Mouse (Mus musculus) embryonic facial prominence, embryonic 14.5 days (tissue): Measurements from ENCODE around the gene Ythdf2. TPM values are rescaled to one million over a fixed set of nuclear protein-coding genes. Genes with fewer than 3 reads are reported as not detected.

Experiments used
- ATAC-seq: fragments of 200-750 bp; cut with Nextera tagmentation; 2 replicates; pipeline ENCODE4 v1.8.0; 2017; ENCODE audit warnings: low read depth, moderate number of reproducible peaks, moderate TSS enrichment
- DNase-seq: peaks from one replicate; pipeline ENCODE4 v3.0.0-alpha.2; 2015; ENCODE audit warnings: low spot score
- H3K27ac ChIP-seq: fragments of 300-500 bp; sonication (generic); replicated peaks from 2 replicates; pipeline ENCODE4 v1.5.1; 2014; ENCODE audit warnings: low read depth, mild to moderate bottlenecking, low read length, moderate library complexity
- H3K27me3 ChIP-seq: fragments of 300-500 bp; sonication (generic); replicated peaks from 2 replicates; pipeline ENCODE4 v1.6.1; 2014; ENCODE audit warnings: low read length; ENCODE audit not compliant: control insufficient read depth, insufficient read depth
- H3K36me3 ChIP-seq: fragments of 300-500 bp; sonication (generic); 2 replicates; pipeline ENCODE4 v1.6.1; 2014; ENCODE audit warnings: low read length, mixed read lengths; ENCODE audit not compliant: control insufficient read depth, insufficient read depth
- H3K4me1 ChIP-seq: fragments of 300-500 bp; sonication (generic); 2 replicates; pipeline ENCODE4 v1.6.1; 2014; ENCODE audit warnings: antibody characterized with exemption, low read length; ENCODE audit not compliant: control insufficient read depth, insufficient read depth
- H3K4me2 ChIP-seq: fragments of 300-500 bp; sonication (generic); 2 replicates; pipeline ENCODE4 v1.6.1; 2014; ENCODE audit warnings: low read depth, mild to moderate bottlenecking, low read length, moderate library complexity, mixed read lengths
- H3K4me3 ChIP-seq: fragments of 300-500 bp; sonication (generic); 2 replicates; pipeline ENCODE4 v1.5.1; 2014; ENCODE audit warnings: low read depth, mild to moderate bottlenecking, low read length
- H3K9ac ChIP-seq: fragments of 300-500 bp; sonication (generic); 2 replicates; pipeline ENCODE4 v1.6.1; 2014; ENCODE audit warnings: low read depth, mild to moderate bottlenecking, low read length, moderate library complexity, mixed read lengths
- H3K9me3 ChIP-seq: fragments of 300-500 bp; sonication (generic); 2 replicates; pipeline ENCODE4 v1.6.1; 2016; ENCODE audit warnings: low read length; ENCODE audit not compliant: control insufficient read depth
- WGBS: fragments of 180-500 bp; shearing (Covaris S2); extraction: QIAGEN DNeasy Blood & Tissue Kit; methylation state at CpG from one replicate; pipeline ENCODE4 v1.1.7; 2014; 5-methylcytosine and 5-hydroxymethylcytosine counted together
- polyA plus RNA-seq: library from polyadenylated mRNA; unstranded; fragments of >200 nt; fragmentation: Nextera tagmentation; extraction: Ambion mirVana; gene quantifications from 2 replicates; pipeline ENCODE4 v1.2.1, GENCODE M21; 2014

Gene Ythdf2
- polyA plus RNA-seq, 1 experiment from 2014 or later, result 98.5 TPM

DNA sequence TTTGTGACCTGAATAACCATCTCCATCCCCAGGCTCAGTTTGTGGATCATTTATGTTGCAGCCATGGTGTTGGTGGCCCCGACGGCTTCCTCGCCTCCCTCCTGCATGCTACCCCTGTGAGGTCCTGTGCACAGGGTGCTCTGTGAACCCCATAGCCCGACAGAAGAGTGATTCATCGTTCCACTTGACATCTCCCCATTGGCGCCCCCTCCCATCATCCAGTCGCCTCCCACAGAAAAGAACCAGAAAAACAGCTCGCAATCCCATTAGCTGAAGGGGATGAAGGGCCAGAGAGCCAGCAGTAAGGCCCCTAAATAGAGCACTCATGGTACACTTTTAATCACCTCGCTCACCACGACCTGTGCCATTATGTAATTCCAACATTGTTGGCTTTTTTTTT is 35.6 kb downstream of the Ythdf2 start:
- Histone ChIP-seq H3K4me2 (no peak overlapping the region), H3K27me3 (no peaks in the 10 kb centered on the region), H3K9me3 (no peaks in the 10 kb centered on the region), H3K27ac (no peak overlapping the region), H3K4me3 (no peak overlapping the region), H3K36me3 (peaks cover 9% of the 10 kb centered on the region; the same call in 1 of the 2 replicates), H3K9ac (no peak overlapping the region), H3K4me1 (no peaks in the 10 kb centered on the region)
- ATAC-seq (no peak), DNase-seq (no peak)
- 57% methylated on average over 10 of the region's 10 CpGs for whole genome bisulfite sequencing

GRCm38 (mm10) chr4:132170891-132171290 is 41.2 kb downstream of the Ythdf2 start:
- DNase-seq (no peak), ATAC-seq (no peak)
- Histone ChIP-seq H3K4me2 (no peak overlapping the region), H3K27ac (no peak overlapping the region), H3K4me1 (peaks cover 11% of the 10 kb centered on the region; the same call in 1 of the 2 replicates), H3K9ac (no peak overlapping the region), H3K27me3 (no peaks in the 10 kb centered on the region), H3K9me3 (no peaks in the 10 kb centered on the region), H3K36me3 (no peaks in the 10 kb centered on the region), H3K4me3 (no peak overlapping the region)
- WGBS, result 19% methylated on average over 7 of the region's 7 CpGs

DNA sequence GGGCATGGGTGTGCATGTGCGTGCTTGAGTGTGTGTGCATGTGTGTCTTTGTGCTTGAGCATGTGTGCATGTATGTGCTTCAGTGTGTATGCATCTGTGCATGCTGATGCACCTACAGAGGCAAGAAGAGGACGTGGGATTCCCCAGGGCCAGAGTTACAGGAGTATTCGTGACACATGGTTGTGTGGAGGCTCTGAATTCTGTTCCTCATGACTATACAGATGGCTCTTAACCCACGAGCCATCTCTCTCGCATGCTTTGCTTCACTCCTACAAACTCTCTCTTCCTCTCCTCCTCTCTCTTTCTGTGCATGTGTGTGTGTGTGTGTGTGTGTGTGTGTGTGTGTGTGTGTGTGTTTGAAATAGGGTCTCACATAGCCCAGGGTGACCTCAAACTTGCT is 42.3 kb downstream of the Ythdf2 start:
- Histone ChIP-seq H3K4me3 (no peak overlapping the region), H3K4me2 (no peak overlapping the region), H3K27ac (no peak overlapping the region), H3K9me3 (no peaks in the 10 kb centered on the region), H3K36me3 (no peaks in the 10 kb centered on the region), H3K4me1 (peaks cover 18% of the 10 kb centered on the region; the same call in 1 of the 2 replicates), H3K9ac (no peak overlapping the region), H3K27me3 (no peaks in the 10 kb centered on the region)
- 85% methylated on average over 5 of the region's 5 CpGs for WGBS
- ATAC-seq (no peak), DNase-seq (no peak)

GRCm38 (mm10) chr4:132169271-132169670 is 42.8 kb downstream of the Ythdf2 start:
- DNase-seq (no peak), ATAC-seq (no peak)
- no peaks in the 10 kb centered on the region for H3K9me3 ChIP-seq
- H3K9ac ChIP-seq, result no peak overlapping the region
- no peak overlapping the region for H3K27ac ChIP-seq
- no peak overlapping the region for H3K4me2 ChIP-seq
- H3K4me3 ChIP-seq, result no peak overlapping the region
- H3K27me3 ChIP-seq, result no peaks in the 10 kb centered on the region
- no peaks in the 10 kb centered on the region for H3K36me3 ChIP-seq
- peaks cover 18% of the 10 kb centered on the region; the same call in 1 of the 2 replicates for H3K4me1 ChIP-seq
- 94% methylated on average over 3 of the region's 3 CpGs for WGBS

- no peaks in the 10 kb centered on the region for H3K27me3 ChIP-seq
- DNase-seq (no peak), ATAC-seq (no peak)
- H3K4me3 ChIP-seq, result no peak overlapping the region
- H3K9ac ChIP-seq, result no peak overlapping the region
- no peak overlapping the region for H3K4me2 ChIP-seq
- H3K27ac ChIP-seq, result no peak overlapping the region
- H3K36me3 ChIP-seq, result no peaks in the 10 kb centered on the region
- WGBS, result 74% methylated on average over 3 of the region's 3 CpGs
- peaks cover 18% of the 10 kb centered on the region; the same call in 1 of the 2 replicates for H3K4me1 ChIP-seq
- H3K9me3 ChIP-seq, result no peaks in the 10 kb centered on the region
Measured at GRCm38 (mm10) chr4:132167436-132167835, 44.7 kb downstream of the Ythdf2 start.

- Histone ChIP-seq H3K4me2 (no peak overlapping the region), H3K9ac (no peak overlapping the region), H3K27me3 (no peaks in the 10 kb centered on the region), H3K27ac (no peak overlapping the region), H3K9me3 (no peaks in the 10 kb centered on the region), H3K4me1 (peaks cover 18% of the 10 kb centered on the region; the same call in 1 of the 2 replicates), H3K36me3 (no peaks in the 10 kb centered on the region), H3K4me3 (no peak overlapping the region)
- ATAC-seq (no peak), DNase-seq (no peak)
- WGBS, result 58% methylated on average over 16 of the region's 16 CpGs
Measured at GRCm38 (mm10) chr4:132166350-132167290, 45.5 kb downstream of the Ythdf2 start.

- ATAC-seq (no peak), DNase-seq (no peak)
- 48% methylated on average over 14 of the region's 14 CpGs for WGBS
- H3K4me1 ChIP-seq, result peaks cover 18% of the 10 kb centered on the region; the same call in 1 of the 2 replicates
- H3K4me3 ChIP-seq, result no peak overlapping the region
- no peaks in the 10 kb centered on the region for H3K27me3 ChIP-seq
- no peaks in the 10 kb centered on the region for H3K36me3 ChIP-seq
- no peak overlapping the region for H3K9ac ChIP-seq
- H3K4me2 ChIP-seq, result no peak overlapping the region
- no peak overlapping the region for H3K27ac ChIP-seq
- H3K9me3 ChIP-seq, result no peaks in the 10 kb centered on the region
Measured at GRCm38 (mm10) chr4:132165691-132166090, 46.4 kb downstream of the Ythdf2 start.

GRCm38 (mm10) chr4:132156941-132157622 is 55.0 kb downstream of the Ythdf2 start:
- no peaks in the 10 kb centered on the region for H3K36me3 ChIP-seq
- H3K27ac ChIP-seq, result no peak overlapping the region
- DNase-seq (no peak), ATAC-seq (no peak)
- H3K9ac ChIP-seq, result no peak overlapping the region
- H3K4me2 ChIP-seq, result no peak overlapping the region
- H3K9me3 ChIP-seq, result peaks cover 4% of the 10 kb centered on the region; the same call in 1 of the 2 replicates
- no peak overlapping the region for H3K4me3 ChIP-seq
- WGBS, result 48% methylated on average over 12 of the region's 12 CpGs
- no peaks in the 10 kb centered on the region for H3K27me3 ChIP-seq
- no peaks in the 10 kb centered on the region for H3K4me1 ChIP-seq
